Mouse (Mus musculus): Measurements from ENCODE around the gene Zbtb37. TPM values are rescaled to one million over a fixed set of nuclear protein-coding genes. Genes with fewer than 3 reads are reported as not detected.
"Not testable (repeated sequence)": the region's sequence is repeated elsewhere in the genome, so short reads cannot be mapped to it uniquely, and the experiment has no call there.

Gene Zbtb37
- polyA plus RNA-seq, 1 experiment from 2014 or later, result 13.0 TPM

- Histone ChIP-seq H3K4me1 (peaks cover 24% of the 10 kb centered on the region), H3K27me3 (replicated peaks) (no peaks in the 10 kb centered on the region), H3K9me3 (replicated peaks) (no peaks in the 10 kb centered on the region), H3K27ac (replicated peaks) (no peak overlapping the region), H3K36me3 (peaks cover 33% of the 10 kb centered on the region), H3K9ac (replicated peaks) (no peak overlapping the region), H3K4me2 (no peak overlapping the region), H3K4me3 (replicated peaks) (no peak overlapping the region)
- WGBS, result 95% methylated on average over 3 of the region's 3 CpGs
- ATAC-seq (ENCODE audit: low FRiP score), result no peak
These were observed 4.6 kb downstream of the Zbtb37 start for GRCm38 (mm10) chr1:161030058-161030457.

GRCm38 (mm10) chr1:161028427-161028826 is 6.2 kb downstream of the Zbtb37 start:
- H3K9me3 ChIP-seq (replicated peaks); H3K4me2 ChIP-seq; H3K27me3 ChIP-seq (replicated peaks); H3K27ac ChIP-seq (replicated peaks); H3K4me3 ChIP-seq (replicated peaks); H3K9ac ChIP-seq (replicated peaks); ATAC-seq (ENCODE audit: low FRiP score): not testable (repeated sequence)
- 93% methylated on average over 1 of the region's 1 CpGs for WGBS
- Histone ChIP-seq H3K36me3 (peaks cover 33% of the 10 kb centered on the region), H3K4me1 (peaks cover 16% of the 10 kb centered on the region)

DNA sequence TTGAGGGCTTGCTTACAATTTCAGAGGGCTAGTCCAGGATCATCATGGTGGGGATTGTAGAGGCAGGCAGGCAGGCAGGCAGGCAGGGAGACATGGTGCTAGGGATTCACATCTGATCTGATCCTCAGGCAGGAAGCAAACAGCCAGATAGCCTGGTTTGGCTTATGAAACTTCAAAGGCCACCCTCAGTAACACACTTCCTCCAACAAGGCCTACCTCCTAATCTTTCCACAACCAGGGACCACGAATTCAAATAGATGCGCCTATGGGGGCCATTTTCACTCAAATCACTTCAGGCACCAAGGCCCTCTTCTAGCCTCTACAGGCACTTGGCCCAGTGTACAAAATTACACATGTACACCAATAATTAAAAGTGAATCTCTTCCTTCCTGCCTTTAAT is 7.5 kb downstream of the Zbtb37 start:
- ATAC-seq (ENCODE audit: low FRiP score), result no peak
- WGBS, result 89% methylated on average over 2 of the region's 2 CpGs
- Histone ChIP-seq H3K9me3 (replicated peaks) (no peaks in the 10 kb centered on the region), H3K4me1 (peaks cover 8% of the 10 kb centered on the region), H3K27me3 (replicated peaks) (no peaks in the 10 kb centered on the region), H3K27ac (replicated peaks) (no peak overlapping the region), H3K4me3 (replicated peaks) (no peak overlapping the region), H3K9ac (replicated peaks) (no peak overlapping the region), H3K4me2 (no peak overlapping the region), H3K36me3 (peaks cover 29% of the 10 kb centered on the region)

DNA sequence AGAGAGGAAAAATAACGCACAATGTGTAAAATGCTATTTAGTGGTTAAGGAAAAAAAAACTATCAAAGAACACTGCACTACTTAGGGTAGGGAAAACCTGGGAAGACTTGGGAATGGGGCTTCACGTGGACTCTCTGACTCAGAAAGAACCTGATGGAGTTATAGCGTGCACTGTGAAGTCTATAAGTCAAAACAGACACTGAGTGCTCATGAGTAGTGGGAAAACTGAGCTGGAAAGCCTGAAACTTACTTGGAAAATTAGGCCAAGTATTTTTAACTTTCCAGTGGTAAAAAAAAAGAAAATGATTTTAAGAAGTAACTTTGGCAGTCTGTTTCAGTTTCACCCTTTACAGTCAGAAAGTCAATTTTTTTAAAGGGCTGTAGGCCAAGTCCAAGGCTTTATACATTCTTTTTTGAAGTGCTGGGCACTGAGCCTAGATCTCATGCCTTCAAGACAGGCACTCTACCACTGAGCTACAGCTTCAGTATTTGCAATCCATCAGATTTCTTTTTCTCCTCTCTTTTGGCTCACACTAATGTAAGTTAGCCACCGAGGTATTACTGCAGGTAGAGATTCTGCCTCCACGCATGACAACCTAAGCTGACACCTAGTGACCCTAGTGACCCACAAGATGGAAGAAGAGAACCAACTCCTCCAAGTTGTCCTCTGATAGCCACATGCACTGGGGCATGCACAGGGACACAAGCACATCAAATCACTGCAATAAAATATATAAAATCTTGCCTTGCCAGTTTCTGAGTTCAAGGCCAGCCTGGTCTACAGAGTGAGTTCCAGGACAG is 9.0 kb downstream of the Zbtb37 start:
- H3K4me1 ChIP-seq, result no peaks in the 10 kb centered on the region
- 91% methylated on average over 5 of the region's 5 CpGs for WGBS
- peaks cover 23% of the 10 kb centered on the region for H3K36me3 ChIP-seq
- H3K27ac ChIP-seq (replicated peaks), result no peak overlapping the region
- H3K9ac ChIP-seq (replicated peaks), result no peak overlapping the region
- ATAC-seq (ENCODE audit: low FRiP score), result no peak
- H3K4me2 ChIP-seq, result no peak overlapping the region
- H3K9me3 ChIP-seq (replicated peaks), result no peaks in the 10 kb centered on the region
- no peaks in the 10 kb centered on the region for H3K27me3 ChIP-seq (replicated peaks)
- H3K4me3 ChIP-seq (replicated peaks), result no peak overlapping the region

- 95% methylated on average over 14 of the region's 14 CpGs for WGBS
- Histone ChIP-seq H3K27ac (replicated peaks) (no peak overlapping the region), H3K4me2 (no peak overlapping the region), H3K36me3 (peaks cover 30% of the 10 kb centered on the region), H3K9me3 (replicated peaks) (no peaks in the 10 kb centered on the region), H3K4me3 (replicated peaks) (no peak overlapping the region), H3K4me1 (no peaks in the 10 kb centered on the region), H3K27me3 (replicated peaks) (no peaks in the 10 kb centered on the region), H3K9ac (replicated peaks) (no peak overlapping the region)
- ATAC-seq (ENCODE audit: low FRiP score), result no peak
These were observed 14.6 kb downstream of the Zbtb37 start for GRCm38 (mm10) chr1:161020051-161020450.

- Histone ChIP-seq H3K9ac (replicated peaks) (no peak overlapping the region), H3K27ac (replicated peaks) (no peak overlapping the region), H3K27me3 (replicated peaks) (no peaks in the 10 kb centered on the region), H3K4me2 (no peak overlapping the region), H3K36me3 (peaks cover 37% of the 10 kb centered on the region), H3K9me3 (replicated peaks) (no peaks in the 10 kb centered on the region), H3K4me1 (no peaks in the 10 kb centered on the region), H3K4me3 (replicated peaks) (no peak overlapping the region)
- ATAC-seq (ENCODE audit: low FRiP score), result no peak
- 87% methylated on average over 2 of the region's 2 CpGs for WGBS
These were observed 18.3 kb downstream of the Zbtb37 start for GRCm38 (mm10) chr1:161016378-161016777.

DNA sequence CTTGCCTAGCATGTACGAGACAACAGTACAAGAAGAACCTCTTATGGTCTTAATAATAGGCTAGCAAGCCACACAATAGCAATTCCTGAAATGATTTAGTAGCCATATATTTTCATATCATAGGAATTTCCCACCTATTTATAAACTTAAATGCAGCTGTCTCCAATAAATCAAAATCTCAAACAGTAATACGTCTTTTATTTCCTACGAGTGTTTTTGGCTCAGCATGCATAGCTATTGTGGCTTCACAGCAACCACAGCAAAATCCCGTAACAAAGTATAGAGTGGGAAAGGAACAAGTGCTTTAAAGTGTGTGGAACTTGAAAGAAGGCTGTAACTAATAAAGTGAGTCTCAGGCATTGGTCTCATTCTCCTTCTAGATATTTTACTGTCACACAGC is 24.2 kb downstream of the Zbtb37 start:
- Histone ChIP-seq H3K9ac (replicated peaks) (no peak overlapping the region), H3K4me3 (replicated peaks) (no peak overlapping the region), H3K36me3 (peaks cover 22% of the 10 kb centered on the region), H3K9me3 (replicated peaks) (no peaks in the 10 kb centered on the region), H3K27ac (replicated peaks) (no peak overlapping the region), H3K4me1 (no peaks in the 10 kb centered on the region), H3K27me3 (replicated peaks) (no peaks in the 10 kb centered on the region), H3K4me2 (no peak overlapping the region)
- WGBS, result 84% methylated on average over 4 of the region's 4 CpGs
- no peak for ATAC-seq (ENCODE audit: low FRiP score)

DNA sequence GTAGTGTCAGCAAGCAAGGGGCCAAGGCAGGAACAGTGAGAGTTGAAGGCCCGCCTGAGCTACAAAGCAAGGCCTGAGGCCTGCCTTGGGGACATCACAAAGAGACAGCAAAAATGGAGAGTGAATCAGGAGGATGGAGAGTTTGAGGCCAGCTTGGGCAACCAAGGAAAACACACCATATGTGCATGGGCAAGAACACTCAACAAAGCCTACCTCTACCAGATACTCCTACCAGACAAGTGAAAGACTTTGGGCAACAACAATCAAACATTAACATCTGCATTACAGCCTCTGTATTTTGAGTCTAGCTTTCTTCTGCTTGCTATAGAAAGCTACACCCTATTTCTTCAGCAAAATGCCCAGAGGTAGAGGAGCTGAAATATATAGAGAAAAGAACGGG is 26.6 kb downstream of the Zbtb37 start:
- H3K27me3 ChIP-seq (replicated peaks), result no peaks in the 10 kb centered on the region
- no peak overlapping the region for H3K9ac ChIP-seq (replicated peaks)
- 96% methylated on average over 2 of the region's 2 CpGs for WGBS
- H3K27ac ChIP-seq (replicated peaks), result no peak overlapping the region
- no peaks in the 10 kb centered on the region for H3K9me3 ChIP-seq (replicated peaks)
- H3K4me3 ChIP-seq (replicated peaks), result no peak overlapping the region
- no peak for ATAC-seq (ENCODE audit: low FRiP score)
- H3K4me1 ChIP-seq, result no peaks in the 10 kb centered on the region
- H3K4me2 ChIP-seq, result no peak overlapping the region
- H3K36me3 ChIP-seq, result peaks cover 27% of the 10 kb centered on the region

- no peaks in the 10 kb centered on the region for H3K4me1 ChIP-seq
- H3K9ac ChIP-seq (replicated peaks), result no peak overlapping the region
- WGBS, result 78% methylated on average over 5 of the region's 5 CpGs
- no peaks in the 10 kb centered on the region for H3K9me3 ChIP-seq (replicated peaks)
- no peak overlapping the region for H3K4me2 ChIP-seq
- peaks cover 16% of the 10 kb centered on the region for H3K36me3 ChIP-seq
- H3K4me3 ChIP-seq (replicated peaks), result no peak overlapping the region
- ATAC-seq (ENCODE audit: low FRiP score), result no peak
- no peaks in the 10 kb centered on the region for H3K27me3 ChIP-seq (replicated peaks)
- no peak overlapping the region for H3K27ac ChIP-seq (replicated peaks)
These were observed 28.2 kb downstream of the Zbtb37 start for GRCm38 (mm10) chr1:161006471-161006870.

- WGBS, result 51% methylated on average over 3 of the region's 3 CpGs
- no peak for ATAC-seq (ENCODE audit: low FRiP score)
- Histone ChIP-seq H3K9ac (replicated peaks) (no peak overlapping the region), H3K4me3 (replicated peaks) (no peak overlapping the region), H3K27me3 (replicated peaks) (no peaks in the 10 kb centered on the region), H3K4me2 (no peak overlapping the region), H3K9me3 (replicated peaks) (no peaks in the 10 kb centered on the region), H3K27ac (replicated peaks) (no peak overlapping the region), H3K36me3 (peaks cover 17% of the 10 kb centered on the region), H3K4me1 (no peaks in the 10 kb centered on the region)
These were observed 29.1 kb downstream of the Zbtb37 start for GRCm38 (mm10) chr1:161005526-161005925.

DNA sequence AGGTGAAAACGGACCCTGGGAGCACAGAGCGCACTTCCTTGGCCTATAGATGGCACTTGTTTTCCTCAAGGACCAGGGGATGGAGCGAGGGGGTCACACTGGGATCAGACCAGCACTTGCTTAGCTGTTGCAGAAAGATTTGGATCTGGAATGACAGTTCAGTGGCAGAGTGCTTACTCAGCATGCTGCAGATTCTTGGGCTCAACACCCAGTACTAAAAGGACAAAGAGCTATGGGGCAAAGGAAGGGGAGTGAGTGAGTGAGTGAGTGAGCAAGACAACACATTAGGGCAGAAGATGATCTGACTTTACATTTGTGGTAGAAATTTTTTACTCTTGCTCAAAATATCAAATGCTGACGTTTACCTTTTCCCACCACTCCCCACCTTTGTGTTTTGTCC is 29.7 kb downstream of the Zbtb37 start:
- Histone ChIP-seq H3K9ac (replicated peaks) (no peak overlapping the region), H3K36me3 (peaks cover 18% of the 10 kb centered on the region), H3K9me3 (replicated peaks) (no peaks in the 10 kb centered on the region), H3K27ac (replicated peaks) (no peak overlapping the region), H3K4me1 (no peaks in the 10 kb centered on the region), H3K4me3 (replicated peaks) (no peak overlapping the region), H3K4me2 (no peak overlapping the region), H3K27me3 (replicated peaks) (no peaks in the 10 kb centered on the region)
- no peak for ATAC-seq (ENCODE audit: low FRiP score)
- 68% methylated on average over 4 of the region's 4 CpGs for WGBS

DNA sequence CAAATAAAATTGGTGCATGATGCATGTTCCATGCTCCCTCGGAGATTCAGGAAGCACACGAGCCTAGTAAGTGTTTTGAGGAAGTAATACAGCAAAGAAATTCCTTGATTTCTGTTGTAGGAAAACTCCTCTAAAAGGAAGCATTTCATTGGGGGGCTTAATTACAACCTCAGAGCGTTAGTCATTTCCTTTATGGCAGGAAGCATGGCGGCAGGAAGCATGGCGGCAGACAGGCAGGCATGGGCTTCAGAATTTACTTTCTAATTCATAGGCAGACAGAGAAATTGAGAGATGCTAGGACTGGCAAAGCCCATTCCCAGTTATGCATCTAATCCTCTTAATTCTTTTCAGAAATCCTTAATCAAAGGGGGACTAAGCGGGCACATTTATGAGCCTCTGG is 40.8 kb downstream of the Zbtb37 start:
- Histone ChIP-seq H3K4me1 (no peaks in the 10 kb centered on the region), H3K4me3 (replicated peaks) (no peak overlapping the region), H3K36me3 (no peaks in the 10 kb centered on the region), H3K4me2 (no peak overlapping the region), H3K9ac (replicated peaks) (no peak overlapping the region), H3K27ac (replicated peaks) (no peak overlapping the region), H3K9me3 (replicated peaks) (no peaks in the 10 kb centered on the region), H3K27me3 (replicated peaks) (no peaks in the 10 kb centered on the region)
- WGBS, result 84% methylated on average over 6 of the region's 6 CpGs
- no peak for ATAC-seq (ENCODE audit: low FRiP score)
